Mouse (Mus musculus) right cerebral cortex, postnatal 4 days (tissue): Measurements from ENCODE around the gene Ncapd3.

Experiments used
- DNase-seq: peaks from one replicate; pipeline ENCODE4 v3.0.0-alpha.2; 2022

Ncapd3 gene

GRCm38 (mm10) chr9:27029828-27030762 lies at the start of gene Ncapd3, which contains the start of gene Vps26b:
Ncapd3 (plus strand) TSS chr9:27030175.
Vps26b (minus strand) TSS chr9:27030065.
- DNase-seq = peak; percentile 95

- no peak for DNase-seq
These were observed 44.8 kb upstream of the Ncapd3 start for GRCm38 (mm10) chr9:26985090-26985613.

- DNase-seq = no peak
These were observed 44.2 kb upstream of the Ncapd3 start for GRCm38 (mm10) chr9:26985668-26986277.

GRCm38 (mm10) chr9:26990181-26990580 lies 39.8 kb upstream of the Ncapd3 start:
- no peak for DNase-seq

GRCm38 (mm10) chr9:26993118-26993517 lies 36.9 kb upstream of the Ncapd3 start:
- DNase-seq = no peak

- DNase-seq = no peak
These were observed 36.1 kb upstream of the Ncapd3 start for GRCm38 (mm10) chr9:26993900-26994299.

GRCm38 (mm10) chr9:26997062-26997461 lies 32.9 kb upstream of the Ncapd3 start:
- no peak for DNase-seq

- no peak for DNase-seq
These were observed 32.5 kb upstream of the Ncapd3 start for GRCm38 (mm10) chr9:26997501-26997900.

GRCm38 (mm10) chr9:26998669-26999460 lies 31.1 kb upstream of the Ncapd3 start:
- no peak for DNase-seq

- peak; percentile 96 for DNase-seq
These were observed 30.2 kb upstream of the Ncapd3 start, which contains the start of the genes Acad8 and Thyn1 for GRCm38 (mm10) chr9:26999461-27000395. Acad8 (minus strand) TSS chr9:26999566. Thyn1 (plus strand) TSS chr9:26999710.

GRCm38 (mm10) chr9:27005231-27005630 lies 24.7 kb upstream of the Ncapd3 start:
- DNase-seq = no peak

GRCm38 (mm10) chr9:27005933-27006332 lies 24.0 kb upstream of the Ncapd3 start:
- DNase-seq = no peak

- DNase-seq = no peak
These were observed 23.1 kb upstream of the Ncapd3 start for GRCm38 (mm10) chr9:27006866-27007265.

GRCm38 (mm10) chr9:27009231-27009630 lies 20.7 kb upstream of the Ncapd3 start:
- DNase-seq = no peak

- DNase-seq = no peak
These were observed 18.4 kb upstream of the Ncapd3 start for GRCm38 (mm10) chr9:27011572-27011971.

- DNase-seq = no peak
These were observed 11.0 kb upstream of the Ncapd3 start for GRCm38 (mm10) chr9:27018961-27019360.

GRCm38 (mm10) chr9:27023681-27024080 lies 6.3 kb upstream of the Ncapd3 start:
- no peak for DNase-seq

GRCm38 (mm10) chr9:27026708-27027107 lies 3.3 kb upstream of the Ncapd3 start:
- DNase-seq = no peak

GRCm38 (mm10) chr9:27029022-27029827 lies 750 bp upstream of the Ncapd3 start:
- peak; percentile 22 for DNase-seq

- no peak for DNase-seq
These were observed 757 bp downstream of the Ncapd3 start for GRCm38 (mm10) chr9:27030763-27031100.

- no peak for DNase-seq
These were observed 13.9 kb downstream of the Ncapd3 start for GRCm38 (mm10) chr9:27043892-27044291.
